Mouse (Mus musculus) hindlimb bud, embryonic 11.5 days (tissue): Measurements from ENCODE around the gene Spock1.

Source experiments
- DNase-seq: peaks from one replicate; pipeline ENCODE4 v3.0.0-alpha.2; 2012; ENCODE audit warnings: low read depth, low spot score; ENCODE audit errors: extremely low spot score

The Spock1 gene

GRCm38 (mm10) chr13:57667621-57668020 is 240.5 kb downstream of the Spock1 start:
- DNase-seq, result no peak

- no peak for DNase-seq
Measured at GRCm38 (mm10) chr13:57666173-57666842, 241.8 kb downstream of the Spock1 start.

GRCm38 (mm10) chr13:57662554-57662953 is 245.6 kb downstream of the Spock1 start:
- DNase-seq, result no peak

- no peak for DNase-seq
Measured at GRCm38 (mm10) chr13:57660523-57660922, 247.6 kb downstream of the Spock1 start.

- DNase-seq, result no peak
Measured at GRCm38 (mm10) chr13:57659872-57660271, 248.3 kb downstream of the Spock1 start.

GRCm38 (mm10) chr13:57656606-57657005 is 251.5 kb downstream of the Spock1 start:
- no peak for DNase-seq

GRCm38 (mm10) chr13:57654362-57654761 is 253.8 kb downstream of the Spock1 start:
- no peak for DNase-seq

- DNase-seq, result no peak
Measured at GRCm38 (mm10) chr13:57651236-57651635, 256.9 kb downstream of the Spock1 start.

GRCm38 (mm10) chr13:57648784-57649183 is 259.3 kb downstream of the Spock1 start:
- DNase-seq, result no peak

- no peak for DNase-seq
Measured at GRCm38 (mm10) chr13:57647456-57647855, 260.7 kb downstream of the Spock1 start.

- DNase-seq, result no peak
Measured at GRCm38 (mm10) chr13:57643036-57643435, 265.1 kb downstream of the Spock1 start.

- no peak for DNase-seq
Measured at GRCm38 (mm10) chr13:57641649-57642048, 266.5 kb downstream of the Spock1 start.

- DNase-seq, result no peak
Measured at GRCm38 (mm10) chr13:57640968-57641367, 267.2 kb downstream of the Spock1 start.

GRCm38 (mm10) chr13:57638820-57639219 is 269.3 kb downstream of the Spock1 start:
- no peak for DNase-seq

GRCm38 (mm10) chr13:57637606-57638132 is 270.5 kb downstream of the Spock1 start:
- DNase-seq, result no peak

- DNase-seq, result no peak
Measured at GRCm38 (mm10) chr13:57637080-57637572, 271.0 kb downstream of the Spock1 start.

- DNase-seq, result no peak
Measured at GRCm38 (mm10) chr13:57636196-57637015, 271.7 kb downstream of the Spock1 start.

- DNase-seq, result no peak
Measured at GRCm38 (mm10) chr13:57630532-57630931, 277.6 kb downstream of the Spock1 start.

GRCm38 (mm10) chr13:57628218-57628617 is 279.9 kb downstream of the Spock1 start:
- DNase-seq, result no peak

- DNase-seq, result no peak
Measured at GRCm38 (mm10) chr13:57626434-57626833, 281.7 kb downstream of the Spock1 start.

- no peak for DNase-seq
Measured at GRCm38 (mm10) chr13:57623909-57624481, 284.1 kb downstream of the Spock1 start.
